Mouse (Mus musculus): ENCODE measurements around the gene Osbp2.

Osbp2 gene

GRCm38 (mm10) chr11:3710203-3710602, 153.5 kb downstream of the Osbp2 start:
- DNase-seq (ENCODE audit: extremely low read depth, low read depth, low spot score): no peak

GRCm38 (mm10) chr11:3707057-3707456, 156.6 kb downstream of the Osbp2 start:
- no peak for DNase-seq (ENCODE audit: extremely low read depth, low read depth, low spot score)

GRCm38 (mm10) chr11:3704404-3704803, 159.3 kb downstream of the Osbp2 start:
- DNase-seq (ENCODE audit: extremely low read depth, low read depth, low spot score): no peak

GRCm38 (mm10) chr11:3703089-3703992, 160.4 kb downstream of the Osbp2 start:
- no peak for DNase-seq (ENCODE audit: extremely low read depth, low read depth, low spot score)

GRCm38 (mm10) chr11:3697441-3697840, 166.3 kb downstream of the Osbp2 start:
- no peak for DNase-seq (ENCODE audit: extremely low read depth, low read depth, low spot score)

- DNase-seq (ENCODE audit: extremely low read depth, low read depth, low spot score): no peak
Observed at GRCm38 (mm10) chr11:3696086-3696616, 167.6 kb downstream of the Osbp2 start.

- DNase-seq (ENCODE audit: extremely low read depth, low read depth, low spot score): no peak
Observed at GRCm38 (mm10) chr11:3691746-3692145, 172.0 kb downstream of the Osbp2 start.

- no peak for DNase-seq (ENCODE audit: extremely low read depth, low read depth, low spot score)
Observed at GRCm38 (mm10) chr11:3686885-3687284, 176.8 kb downstream of the Osbp2 start.

GRCm38 (mm10) chr11:3686318-3686717, 177.4 kb downstream of the Osbp2 start:
- DNase-seq (ENCODE audit: extremely low read depth, low read depth, low spot score): no peak

- no peak for DNase-seq (ENCODE audit: extremely low read depth, low read depth, low spot score)
Observed at GRCm38 (mm10) chr11:3685431-3685830, 178.3 kb downstream of the Osbp2 start.

GRCm38 (mm10) chr11:3684723-3685430, 178.8 kb downstream of the Osbp2 start:
- DNase-seq (ENCODE audit: extremely low read depth, low read depth, low spot score): no peak

- DNase-seq (ENCODE audit: extremely low read depth, low read depth, low spot score): no peak
Observed at GRCm38 (mm10) chr11:3684232-3684631, 179.5 kb downstream of the Osbp2 start.

- no peak for DNase-seq (ENCODE audit: extremely low read depth, low read depth, low spot score)
Observed at GRCm38 (mm10) chr11:3683696-3684095, 180.0 kb downstream of the Osbp2 start.

GRCm38 (mm10) chr11:3679771-3680170, 183.9 kb downstream of the Osbp2 start:
- DNase-seq (ENCODE audit: extremely low read depth, low read depth, low spot score): no peak

GRCm38 (mm10) chr11:3677204-3677603, 186.5 kb downstream of the Osbp2 start:
- no peak for DNase-seq (ENCODE audit: extremely low read depth, low read depth, low spot score)

- DNase-seq (ENCODE audit: extremely low read depth, low read depth, low spot score): no peak
Observed at GRCm38 (mm10) chr11:3676423-3676822, 187.3 kb downstream of the Osbp2 start.

- peak; percentile 54 for DNase-seq (ENCODE audit: extremely low read depth, low read depth, low spot score)
Observed at GRCm38 (mm10) chr11:3674545-3674944, 189.2 kb downstream of the Osbp2 start.

GRCm38 (mm10) chr11:3671000-3671628, 192.6 kb downstream of the Osbp2 start:
- peak; percentile 74 for DNase-seq (ENCODE audit: extremely low read depth, low read depth, low spot score)

- no peak for DNase-seq (ENCODE audit: extremely low read depth, low read depth, low spot score)
Observed at GRCm38 (mm10) chr11:3669849-3670248, 193.9 kb downstream of the Osbp2 start.

GRCm38 (mm10) chr11:3668768-3669167, 194.9 kb downstream of the Osbp2 start:
- DNase-seq (ENCODE audit: extremely low read depth, low read depth, low spot score): peak; percentile 77

GRCm38 (mm10) chr11:3667506-3667905, 196.2 kb downstream of the Osbp2 start:
- no peak for DNase-seq (ENCODE audit: extremely low read depth, low read depth, low spot score)
